Mouse (Mus musculus): ENCODE measurements at regions not wholly inside any gene's neighbourhood (a gene's known extent, or its start where the extent isn't known, plus 50 kb on each side); places are given as distances from the start of the nearest gene placed in this dataset.

- DNase-seq (ENCODE audit: low read depth, low spot score): no peak
These were observed 457.1 kb downstream of the Tmem38b start for GRCm38 (mm10) chr4:54282934-54283333.

GRCm38 (mm10) chr4:54313804-54314203 lies 488.0 kb downstream of the Tmem38b start:
- DNase-seq (ENCODE audit: low read depth, low spot score): peak; percentile 35

GRCm38 (mm10) chr4:54324851-54325250 lies 499.0 kb downstream of the Tmem38b start:
- no peak for DNase-seq (ENCODE audit: low read depth, low spot score)

DNA sequence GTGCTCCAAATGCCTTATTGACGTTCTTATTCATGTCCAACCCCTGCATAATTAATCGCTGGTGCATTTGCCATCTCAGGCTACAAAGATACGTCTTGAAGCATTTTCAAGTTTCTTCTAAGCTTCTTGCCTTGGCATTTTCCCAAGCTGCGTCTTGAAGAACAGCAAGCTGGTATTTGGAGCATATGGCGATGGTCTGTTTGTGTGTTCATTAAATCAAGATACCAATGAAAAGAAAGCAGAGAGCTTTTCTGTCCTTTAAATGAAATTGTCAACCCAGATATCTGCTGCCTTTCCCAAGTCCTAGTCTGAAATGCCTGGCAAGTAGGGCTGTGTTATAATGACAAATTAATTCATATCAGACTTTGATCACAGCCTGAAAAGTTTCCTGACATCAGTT lies 502.4 kb downstream of the Tmem38b start:
- DNase-seq (ENCODE audit: low read depth, low spot score): no peak

- no peak for DNase-seq (ENCODE audit: low read depth, low spot score)
These were observed 503.0 kb downstream of the Tmem38b start for GRCm38 (mm10) chr4:54328711-54329427.

GRCm38 (mm10) chr4:54330686-54331085 lies 504.8 kb downstream of the Tmem38b start:
- no peak for DNase-seq (ENCODE audit: low read depth, low spot score)

DNA sequence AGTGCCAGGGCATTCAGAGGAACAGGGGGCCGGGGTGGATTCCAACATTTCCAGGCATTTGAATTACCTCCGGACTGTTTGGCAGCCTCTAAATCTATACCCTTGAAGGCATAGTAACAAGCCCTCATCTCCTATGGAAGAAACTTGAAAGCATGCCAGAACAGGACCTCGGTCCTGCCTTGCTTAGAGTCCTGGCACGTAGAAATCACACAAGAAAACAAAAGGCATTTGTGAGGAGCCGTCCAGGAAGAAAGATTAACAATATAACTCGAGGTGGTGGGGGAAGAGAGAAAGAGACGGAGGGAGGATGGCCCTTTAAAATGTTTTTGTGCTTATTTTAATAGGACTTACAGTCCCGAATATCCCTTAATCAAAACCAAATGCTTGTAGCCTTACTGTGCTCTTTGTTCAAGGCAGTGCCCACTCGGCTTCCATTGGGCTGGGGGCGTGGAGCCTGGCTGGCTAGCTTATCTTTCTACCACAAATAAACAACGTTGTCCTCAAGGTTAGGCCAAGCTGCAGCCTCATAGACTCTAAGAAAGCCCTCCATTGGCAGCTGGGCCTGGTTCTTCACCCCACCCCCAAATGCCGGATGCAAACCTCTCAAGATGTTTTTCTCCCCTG lies 505.9 kb downstream of the Tmem38b start:
- peak; percentile 59 for DNase-seq (ENCODE audit: low read depth, low spot score)

DNA sequence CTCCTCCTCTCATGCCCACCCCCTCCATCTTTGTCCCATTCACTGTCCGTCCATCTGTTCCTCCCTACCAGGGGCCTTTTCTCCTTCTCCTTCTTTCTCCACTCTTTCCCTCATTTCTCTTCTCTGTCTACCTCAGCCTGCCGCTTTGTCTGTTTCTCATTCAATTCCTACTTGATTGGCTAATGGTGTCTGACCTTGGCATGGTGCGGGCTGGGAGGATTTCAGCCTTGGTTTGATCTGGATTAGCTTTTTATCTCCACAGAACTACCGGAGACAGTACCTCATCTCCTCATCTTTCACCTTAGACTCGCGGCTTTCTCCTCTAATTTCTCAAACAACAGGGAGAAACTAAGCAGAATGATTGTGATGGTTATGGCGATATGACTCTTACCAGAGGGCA lies 506.4 kb downstream of the Tmem38b start:
- DNase-seq (ENCODE audit: low read depth, low spot score): no peak

GRCm38 (mm10) chr4:54338556-54338955 lies 512.7 kb downstream of the Tmem38b start:
- no peak for DNase-seq (ENCODE audit: low read depth, low spot score)

DNA sequence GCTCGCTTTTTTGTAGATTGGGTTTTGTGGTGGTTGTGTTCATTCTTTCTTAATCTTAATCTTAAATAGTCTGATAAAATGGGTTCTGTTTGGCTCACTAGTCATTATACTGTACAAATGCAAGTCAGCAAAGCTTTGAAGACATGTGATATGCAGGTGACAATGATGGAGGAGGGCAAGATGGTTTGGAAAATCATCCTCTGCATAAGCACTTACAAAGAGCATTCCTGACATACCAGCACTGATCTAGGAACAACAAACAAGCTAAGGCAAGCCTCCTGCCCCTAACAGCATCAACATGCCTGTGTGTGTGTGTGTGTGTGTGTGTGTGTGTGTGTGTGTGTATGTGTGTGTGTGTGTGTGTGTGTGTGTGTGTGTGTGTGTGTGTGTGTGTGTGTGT lies 514.3 kb downstream of the Tmem38b start:
- DNase-seq (ENCODE audit: low read depth, low spot score): no peak

GRCm38 (mm10) chr4:54353657-54354390 lies 528.0 kb downstream of the Tmem38b start:
- no peak for DNase-seq (ENCODE audit: low read depth, low spot score)

GRCm38 (mm10) chr4:54354391-54354726 lies 528.5 kb downstream of the Tmem38b start:
- no peak for DNase-seq (ENCODE audit: low read depth, low spot score)

GRCm38 (mm10) chr4:54355381-54356040 lies 529.7 kb downstream of the Tmem38b start:
- no peak for DNase-seq (ENCODE audit: low read depth, low spot score)

- no peak for DNase-seq (ENCODE audit: low read depth, low spot score)
These were observed 530.2 kb downstream of the Tmem38b start for GRCm38 (mm10) chr4:54356041-54356427.

DNA sequence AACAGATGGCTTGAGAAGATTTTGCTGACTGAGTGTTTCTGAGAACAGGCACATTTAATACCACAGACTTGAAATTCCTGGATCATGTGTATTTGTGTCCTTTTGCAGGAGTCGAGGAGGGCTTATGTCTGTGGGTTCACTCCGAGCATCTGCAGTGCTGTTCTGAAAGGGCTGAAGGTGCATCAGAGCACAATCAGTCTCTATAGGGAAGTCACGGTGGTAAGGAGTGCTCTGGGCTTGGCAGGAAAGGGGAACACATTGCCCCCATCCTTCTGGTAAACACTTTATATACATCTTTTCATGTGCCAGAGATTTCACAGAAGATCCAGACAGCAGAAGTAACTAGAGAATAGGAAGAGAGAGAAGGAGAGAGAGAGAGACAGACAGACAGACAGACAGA lies 545.1 kb downstream of the Tmem38b start:
- DNase-seq (ENCODE audit: low read depth, low spot score): no peak

DNA sequence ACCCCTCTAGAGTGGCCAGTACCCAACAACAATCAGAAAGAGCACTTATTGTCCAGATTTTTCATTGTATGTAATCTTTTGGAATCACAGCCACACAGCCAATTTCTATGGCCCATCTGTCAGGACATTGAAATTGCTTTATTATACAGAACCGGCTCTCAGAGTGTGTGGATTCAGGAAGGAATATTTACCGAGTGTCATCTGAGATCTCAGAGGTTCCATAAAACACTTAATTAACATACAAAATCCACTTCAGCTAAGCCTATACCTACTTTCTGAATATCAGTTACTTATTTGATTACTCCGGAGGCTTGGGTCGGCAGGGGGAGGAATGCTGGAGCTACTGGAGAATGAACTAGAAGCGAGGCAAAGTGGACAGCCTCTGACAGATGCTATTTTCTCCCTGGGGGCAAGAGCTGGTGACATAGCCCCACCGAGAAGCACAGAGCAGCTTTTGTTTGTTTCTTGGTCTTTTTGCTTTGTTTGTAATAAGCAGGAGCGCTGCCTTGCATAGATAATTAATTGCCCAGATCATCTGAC lies 545.6 kb downstream of the Tmem38b start:
- no peak for DNase-seq (ENCODE audit: low read depth, low spot score)

- peak; percentile 46 for DNase-seq (ENCODE audit: low read depth, low spot score)
These were observed 547.8 kb downstream of the Tmem38b start for GRCm38 (mm10) chr4:54373606-54374005.

DNA sequence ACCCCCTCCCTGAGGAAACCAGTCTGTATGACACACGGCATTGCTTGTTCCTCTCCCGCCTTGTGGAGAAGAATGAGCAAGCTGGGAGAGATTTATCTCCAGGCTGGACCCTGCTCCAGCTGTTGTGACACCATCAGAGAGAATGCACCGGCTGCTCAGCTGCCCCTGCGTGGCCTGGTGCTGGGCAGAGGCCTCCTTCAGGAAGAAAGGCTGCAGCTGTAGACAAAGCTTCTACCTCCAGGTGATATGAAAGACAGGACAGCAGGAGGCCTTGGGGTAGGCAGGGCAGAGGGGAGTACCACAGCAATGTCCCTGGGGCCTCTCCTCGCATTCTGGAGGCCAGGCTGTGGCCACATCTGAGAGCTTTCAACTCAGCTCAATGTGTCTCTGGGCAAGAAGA lies 548.6 kb downstream of the Tmem38b start:
- DNase-seq (ENCODE audit: low read depth, low spot score): peak; percentile 54

GRCm38 (mm10) chr4:54387460-54387859 lies 557.4 kb upstream of the Zfp462 start:
- peak; percentile 69 for DNase-seq (ENCODE audit: low read depth, low spot score)

- DNase-seq (ENCODE audit: low read depth, low spot score): peak; percentile 76
These were observed 553.2 kb upstream of the Zfp462 start for GRCm38 (mm10) chr4:54391536-54392208.

- DNase-seq (ENCODE audit: low read depth, low spot score): no peak
These were observed 538.7 kb upstream of the Zfp462 start for GRCm38 (mm10) chr4:54406151-54406550.
